ENCODE assay signal across 7 mouse cellular contexts in the genomic region with DNA sequence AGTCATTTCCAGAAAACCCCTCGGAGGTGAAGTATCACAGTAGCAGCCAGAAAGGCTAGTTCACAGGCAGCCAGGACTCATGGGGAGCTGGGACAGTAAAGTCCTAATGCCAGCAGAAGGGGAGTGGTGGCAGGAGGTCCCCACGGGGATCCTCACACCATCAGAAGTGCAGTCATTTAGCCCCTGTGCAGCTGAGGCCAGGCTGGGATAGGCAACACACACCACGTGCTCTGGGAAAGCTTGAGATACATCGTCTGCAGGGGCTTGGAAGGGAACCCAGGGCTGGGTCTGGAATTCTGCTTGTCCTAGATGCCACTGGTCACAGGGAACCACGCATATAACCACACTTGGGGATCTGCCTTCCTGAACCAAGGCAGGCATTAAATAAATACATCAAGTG. TPM values are rescaled to one million over a fixed set of nuclear protein-coding genes. Genes with fewer than 3 reads are reported as not detected.
DNase-seq lines count a peak whose midpoint lies in the region; ATAC-seq and TF ChIP-seq lines count a peak whose summit lies in the region.

No protein-coding gene starts in this region.

- no peak for ATAC-seq in lung, postnatal 0 days
- no peak; the same call in 1 of the 2 replicates for ATAC-seq in forebrain, postnatal 0 days
- no peak for ATAC-seq in liver, embryonic 15.5 days (ENCODE audit: insufficient read depth)

- peak overlapping the region; percentile 96 for H3K4me2 ChIP-seq in lung, postnatal 0 days (replicated peaks; ENCODE audit: low read depth, low read length)
- peak overlapping the region; percentile 90 for H3K4me2 ChIP-seq in forebrain, postnatal 0 days (ENCODE audit: low read depth)
- H3K4me2 ChIP-seq in liver, embryonic 15.5 days, result peak overlapping the region; percentile 66; the same call in 1 of the 2 replicates

- DNase-seq in lung, postnatal 0 days (ENCODE audit: low spot score), result no peak
- DNase-seq in lung, postnatal 14 days, result no peak
- DNase-seq in forebrain, postnatal 0 days, result no peak
- no peak for DNase-seq in cerebellum, adult 11 months
- DNase-seq in adrenal gland, postnatal 10 days, result no peak
- DNase-seq in urinary bladder, postnatal 36 days (ENCODE audit: low spot score in 2 of 2), result no peak

- H3K9me3 ChIP-seq in lung, postnatal 0 days (ENCODE audit: low read length), result no peaks in the 10 kb centered on the region
- no peaks in the 10 kb centered on the region for H3K9me3 ChIP-seq in forebrain, postnatal 0 days (ENCODE audit: low read length)
- no peaks in the 10 kb centered on the region for H3K9me3 ChIP-seq in liver, embryonic 15.5 days (replicated peaks)

- peak overlapping the region; percentile 68; the same call in 1 of the 2 replicates for H3K9ac ChIP-seq in lung, postnatal 0 days (replicated peaks; ENCODE audit: low read depth)
- peak overlapping the region; percentile 78 for H3K9ac ChIP-seq in forebrain, postnatal 0 days
- H3K9ac ChIP-seq in liver, embryonic 15.5 days, result no peak overlapping the region

- no peaks in the 10 kb centered on the region for H3K36me3 ChIP-seq in lung, postnatal 0 days (ENCODE audit: insufficient read depth, low read length)
- no peaks in the 10 kb centered on the region for H3K36me3 ChIP-seq in forebrain, postnatal 0 days (ENCODE audit: insufficient read depth)
- H3K36me3 ChIP-seq in liver, embryonic 15.5 days (replicated peaks), result no peaks in the 10 kb centered on the region

- TF ChIP-seq CTCF in lung, postnatal 0 days (IDR thresholded peaks at IDR 0.05), result no peak
- TF ChIP-seq CTCF in forebrain, postnatal 0 days (IDR thresholded peaks at IDR 0.05; ENCODE audit: low read depth), result no peak

- peak overlapping the region; percentile 67 for H3K4me3 ChIP-seq in lung, postnatal 0 days (ENCODE audit: low read depth, low read length)
- peak overlapping the region; percentile 70 for H3K4me3 ChIP-seq in forebrain, postnatal 0 days (ENCODE audit: low read depth, low read length)
- H3K4me3 ChIP-seq in liver, embryonic 15.5 days (replicated peaks), result no peak overlapping the region

- no peaks in the 10 kb centered on the region for H3K27me3 ChIP-seq in lung, postnatal 0 days (replicated peaks; ENCODE audit: insufficient read depth, low read length)
- no peaks in the 10 kb centered on the region for H3K27me3 ChIP-seq in forebrain, postnatal 0 days (ENCODE audit: insufficient read depth, low read length)
- peaks cover 60% of the 10 kb centered on the region for H3K27me3 ChIP-seq in liver, embryonic 15.5 days

- peaks cover 3% of the 10 kb centered on the region; the same call in 1 of the 2 replicates for H3K4me1 ChIP-seq in lung, postnatal 0 days (ENCODE audit: insufficient read depth, low read depth, low read length)
- H3K4me1 ChIP-seq in forebrain, postnatal 0 days (ENCODE audit: insufficient read depth), result peaks cover 25% of the 10 kb centered on the region
- H3K4me1 ChIP-seq in liver, embryonic 15.5 days (replicated peaks), result no peaks in the 10 kb centered on the region; the same call in 1 of the 2 replicates

- TF ChIP-seq EP300 in lung, postnatal 0 days (IDR thresholded peaks at IDR 0.05), result no peak

- WGBS in lung, postnatal 0 days, result 41% methylated on average over 5 of the region's 5 CpGs
- 14% methylated on average over 5 of the region's 5 CpGs for WGBS in forebrain, postnatal 0 days
- 30% methylated on average over 5 of the region's 5 CpGs for WGBS in liver, embryonic 15.5 days (ENCODE audit: insufficient replicate concordance)

- peak overlapping the region; percentile 78; the same call in 1 of the 2 replicates for H3K27ac ChIP-seq in lung, postnatal 0 days (ENCODE audit: low read length)
- H3K27ac ChIP-seq in forebrain, postnatal 0 days (ENCODE audit: low read depth, low read length), result no peak overlapping the region
- H3K27ac ChIP-seq in liver, embryonic 15.5 days (replicated peaks), result no peak overlapping the region

RNA-seq across cellular contexts. Expression of a gene that starts 1.2 kb away (rescaled TPM):
- 10.2 and 10.5 TPM in 2 replicates for polyA plus RNA-seq in lung, postnatal 0 days (2015; fragmentation: Nextera tagmentation; extraction: Ambion mirVana)
- total RNA-seq in forebrain, postnatal 0 days (2014; rRNA removed), result 37.7 and 40.2 TPM in 2 replicates
- polyA plus RNA-seq in forebrain, postnatal 0 days (2015; fragmentation: Nextera tagmentation; extraction: Ambion mirVana), result 2.7 and 3.2 TPM in 2 replicates
- polyA plus RNA-seq in liver, embryonic 15.5 days (2015; fragmentation: Nextera tagmentation; extraction: Ambion mirVana), result 0.17 and 0.24 TPM in 2 replicates
- total RNA-seq in adrenal gland, postnatal 10 days (2021), result 10 to 100 TPM; 35.7 to 35.8 TPM
